In genomic region chr11:69990850-69991691, GRCm38 (mm10) we compare ENCODE assay signal across 8 mouse cellular contexts. TPM values are rescaled to one million over a fixed set of nuclear protein-coding genes. Genes with fewer than 3 reads are reported as not detected.
DNase-seq lines count a peak whose midpoint lies in the region; ATAC-seq lines count a peak whose summit lies in the region.

Gene Gabarap (plus strand): TSS chr11:69991143.

- intact Hi-C loops in left cerebral cortex, postnatal 14 days (cut with DNase I): no loop called here

- peak within 1 kb of the TSS; percentile 78 for H3K4me3 ChIP-seq in intestine, embryonic 14.5 days (ENCODE audit: low read depth, low read length)

- H3K36me3 ChIP-seq in intestine, embryonic 14.5 days (ENCODE audit: control insufficient read depth, insufficient read depth, low read length): peaks cover 59% of the 10 kb centered on the region

- ATAC-seq in intestine, embryonic 14.5 days (replicated peaks; ENCODE audit: low FRiP score, low TSS enrichment, low read depth): peak; percentile 70

- H3K4me2 ChIP-seq in intestine, embryonic 14.5 days (ENCODE audit: low read length): peak within 1 kb of the TSS; percentile 71

- H3K27me3 ChIP-seq in intestine, embryonic 14.5 days (replicated peaks; ENCODE audit: control insufficient read depth, insufficient read depth, low read length): no peaks in the 10 kb centered on the region

- peaks cover 12% of the 10 kb centered on the region for H3K4me1 ChIP-seq in intestine, embryonic 14.5 days (replicated peaks; ENCODE audit: control insufficient read depth, insufficient read depth, low read length)

- peak; percentile 93 for DNase-seq in adrenal gland, adult 18-20 months (ENCODE audit: low spot score in 2 of 2)
- peak; percentile 98 for DNase-seq in embryo, embryonic 11 days
- peak; percentile 95 for DNase-seq in gastrocnemius, postnatal 25 days
- DNase-seq in intestine, embryonic 14.5 days (ENCODE audit: low spot score): peak; percentile 97
- peak; percentile 97 for DNase-seq in left cerebral cortex, postnatal 14 days (ENCODE audit: low spot score in 2 of 2)
- peak; percentile 97 for DNase-seq in mesoderm, embryonic 11.5 days (ENCODE audit: low read depth, low spot score)
- peak; percentile 92 to 94 for DNase-seq in right cerebral cortex, postnatal 36 days (ENCODE audit: low spot score in 2 of 2)
- peak; percentile 97 for DNase-seq in yolk sac, embryonic 10.5 days (ENCODE audit: low spot score)

- no peaks in the 10 kb centered on the region for H3K9me3 ChIP-seq in intestine, embryonic 14.5 days (ENCODE audit: control insufficient read depth, low read length)

- H3K27ac ChIP-seq in intestine, embryonic 14.5 days (ENCODE audit: low read depth): peak within 1 kb of the TSS; percentile 88

- under 1% methylated on average over 40 of the region's 40 CpGs for WGBS in intestine, embryonic 14.5 days

- peak within 1 kb of the TSS; percentile 83 for H3K9ac ChIP-seq in intestine, embryonic 14.5 days (ENCODE audit: low read length)

RNA-seq across cellular contexts. Expression of gene Gabarap, which starts in this region (rescaled TPM):
- 100 to 1,000 TPM; 436 to 473 TPM for total RNA-seq in adrenal gland, adult 18-20 months (2021)
- 100 to 1,000 TPM; 148 to 170 TPM for total RNA-seq in gastrocnemius, postnatal 25 days (2021)
- 481 and 495 TPM in 2 replicates for polyA plus RNA-seq in intestine, embryonic 14.5 days (2014; fragmentation: Nextera tagmentation; extraction: Ambion mirVana)
- total RNA-seq in left cerebral cortex, postnatal 14 days (2021): 100 to 1,000 TPM; 213 to 217 TPM

Comparison
In these comparisons a context has a peak if more than half of its experiments do, and no peak if none do; other contexts are left out.
1. Peak in every context shown above with its lines: DNase-seq, ATAC-seq, H3K4me3 ChIP-seq and H3K27ac ChIP-seq.